Mouse (Mus musculus): ENCODE measurements around the gene Aff3.

- TF ChIP-seq CTCF (IDR thresholded peaks at IDR 0.05; ENCODE audit: low read depth), result no peak
- no peak for TF ChIP-seq EP300 (optimal IDR thresholded peaks at IDR 0.05)
Observed at GRCm38 (mm10) chr1:38496886-38497528, 167.7 kb downstream of the Aff3 start.

Measured in stomach, postnatal 0 days (tissue).